30 mouse cellular contexts compared by ENCODE assay signal in genomic region chr2:69104511-69105145, GRCm38 (mm10). TPM values are rescaled to one million over a fixed set of nuclear protein-coding genes. Genes with fewer than 3 reads are reported as not detected.
DNase-seq lines count a peak whose midpoint lies in the region; ATAC-seq and TF ChIP-seq lines count a peak whose summit lies in the region.
"Had no signal": no experiment of that assay in that cellular context is flagged by ENCODE, and none has a peak within 500 bp of the region (broad histone marks: within the 10 kb centered on the region; RNA-seq: fewer than 3 reads in every experiment).

No protein-coding gene starts in this region.

- no peak for TF ChIP-seq CTCF in layer of hippocampus, adult 2 months (conservative IDR thresholded peaks at IDR 0.05)

- H3K4me3 ChIP-seq in heart, embryonic 10.5 days = no peak overlapping the region
- H3K4me3 ChIP-seq in layer of hippocampus, adult 2 months = no peak overlapping the region
- no peak overlapping the region for H3K4me3 ChIP-seq in forebrain, embryonic 15.5 days
- H3K4me3 ChIP-seq: embryonic facial prominence, embryonic 10.5 days; embryonic facial prominence, embryonic 15.5 days; forebrain, embryonic 13.5 days; gastrocnemius, adult 2 months; heart, adult 2 months; heart, embryonic 13.5 days; limb, embryonic 10.5 days; limb, embryonic 15.5 days; liver, embryonic 13.5 days; midbrain, embryonic 13.5 days; neural tube, embryonic 13.5 days had no signal

- no peak overlapping the region for H3K4me2 ChIP-seq in forebrain, embryonic 15.5 days (replicated peaks)
- H3K4me2 ChIP-seq: embryonic facial prominence, embryonic 15.5 days; forebrain, embryonic 13.5 days; heart, embryonic 13.5 days; limb, embryonic 15.5 days; liver, embryonic 13.5 days; midbrain, embryonic 13.5 days; neural tube, embryonic 13.5 days had no signal

- no peak for ATAC-seq in forebrain, embryonic 15.5 days (replicated peaks)
- ATAC-seq: activated CD4-positive, CD25-positive, alpha-beta regulatory T cell, adult 4 months; forebrain, embryonic 13.5 days; hindbrain, embryonic 16.5 days; lung, postnatal 0 days; midbrain, embryonic 13.5 days had no signal

- no peaks in the 10 kb centered on the region for H3K36me3 ChIP-seq in heart, embryonic 10.5 days
- H3K36me3 ChIP-seq in forebrain, embryonic 15.5 days = no peaks in the 10 kb centered on the region
- H3K36me3 ChIP-seq: embryonic facial prominence, embryonic 10.5 days; embryonic facial prominence, embryonic 15.5 days; limb, embryonic 10.5 days; limb, embryonic 15.5 days; liver, embryonic 13.5 days had no signal

- H3K9ac ChIP-seq in forebrain, embryonic 15.5 days (replicated peaks) = no peak overlapping the region
- H3K9ac ChIP-seq: embryonic facial prominence, embryonic 15.5 days; forebrain, embryonic 13.5 days; heart, embryonic 13.5 days; limb, embryonic 15.5 days; liver, embryonic 13.5 days; midbrain, embryonic 13.5 days; neural tube, embryonic 13.5 days had no signal

- no peaks in the 10 kb centered on the region for H3K27me3 ChIP-seq in heart, embryonic 10.5 days (ENCODE audit: insufficient read depth, poor library complexity, severe bottlenecking)
- no peaks in the 10 kb centered on the region for H3K27me3 ChIP-seq in forebrain, embryonic 15.5 days
- H3K27me3 ChIP-seq: embryonic facial prominence, embryonic 15.5 days; forebrain, embryonic 13.5 days; heart, embryonic 13.5 days; limb, embryonic 15.5 days; liver, embryonic 13.5 days; midbrain, embryonic 13.5 days; neural tube, embryonic 13.5 days had no signal

- intact Hi-C loops in heart, postnatal 10 days (cut with DNase I) = loop anchor here (5.0 to 10.0 kb wide), 2 partner anchors 323 to 740 kb away; no protein-coding TSS in a partner anchor

- DNase-seq in heart, embryonic 10.5 days (ENCODE audit: low spot score) = peak; percentile 36
- no peak for DNase-seq in heart, postnatal 10 days
- DNase-seq in layer of hippocampus, adult 2 months (ENCODE audit: low spot score in 2 of 2) = peak in 1 of 2 experiments; percentile 40
- DNase-seq in layer of hippocampus, adult 11-12 months (ENCODE audit: low spot score) = no peak
- peak; percentile 26 to 49 for DNase-seq in right cerebral cortex, postnatal 36 days (ENCODE audit: low spot score in 2 of 2)
- no peak for DNase-seq in right cerebral cortex, postnatal 4 days
- DNase-seq: adrenal gland, adult 2 months; cerebellum, adult 8-10 months; cerebellum, postnatal 25 days; gastrocnemius, adult 2 months; gastrocnemius, postnatal 36 days; heart, adult 2 months; heart, postnatal 14 days; kidney, adult 8-10 months; liver, embryonic 13.5 days; lung, adult 18-20 months had no signal

- WGBS in heart, embryonic 10.5 days = 67% methylated on average over 10 of the region's 10 CpGs
- WGBS in forebrain, embryonic 15.5 days = 46% methylated on average over 10 of the region's 10 CpGs

- H3K9me3 ChIP-seq in heart, embryonic 10.5 days = no peaks in the 10 kb centered on the region
- H3K9me3 ChIP-seq in forebrain, embryonic 15.5 days = no peaks in the 10 kb centered on the region
- H3K9me3 ChIP-seq: embryonic facial prominence, embryonic 10.5 days; embryonic facial prominence, embryonic 15.5 days; forebrain, embryonic 13.5 days; heart, embryonic 13.5 days; limb, embryonic 10.5 days; limb, embryonic 15.5 days; liver, embryonic 13.5 days; midbrain, embryonic 13.5 days; neural tube, embryonic 13.5 days had no signal

- H3K4me1 ChIP-seq in heart, embryonic 10.5 days = no peaks in the 10 kb centered on the region
- 0 out of 2 replicates have a peak, but pooled peaks cover 3% of the 10 kb centered on the region for H3K4me1 ChIP-seq in forebrain, embryonic 15.5 days
- H3K4me1 ChIP-seq: limb, embryonic 10.5 days; liver, embryonic 13.5 days had no signal

- H3K27ac ChIP-seq in heart, embryonic 10.5 days = no peak overlapping the region
- peak overlapping the region; percentile 8 for H3K27ac ChIP-seq in layer of hippocampus, adult 2 months
- H3K27ac ChIP-seq in forebrain, embryonic 15.5 days (replicated peaks) = no peak overlapping the region
- H3K27ac ChIP-seq: embryonic facial prominence, embryonic 10.5 days; embryonic facial prominence, embryonic 15.5 days; forebrain, embryonic 13.5 days; gastrocnemius, adult 2 months; heart, adult 2 months; heart, embryonic 13.5 days; limb, embryonic 10.5 days; limb, embryonic 15.5 days; liver, embryonic 13.5 days; macrophage; midbrain, embryonic 13.5 days; neural tube, embryonic 13.5 days had no signal

RNA-seq across cellular contexts. Expression of gene Nostrin, which starts 31.0 kb away (rescaled TPM):
- polyA plus RNA-seq in heart, embryonic 10.5 days (2016; fragmentation: Nextera tagmentation; extraction: Ambion mirVana) = 2.1 and 3.8 TPM in 2 replicates
- total RNA-seq in heart, postnatal 10 days (2021) = 10 to 100 TPM; 12.4 to 13.6 TPM
- total RNA-seq in layer of hippocampus, adult 2 months (2021) = 1 to 10 TPM; 4.2 to 4.8 TPM
- polyA plus RNA-seq in forebrain, embryonic 15.5 days (2015; fragmentation: Nextera tagmentation; extraction: Ambion mirVana) = 1.2 and 1.6 TPM in 2 replicates
- total RNA-seq: megakaryocyte-erythroid progenitor cell, adult 5-6 weeks had no signal

Comparison
In these comparisons a context has a peak if more than half of its experiments do, and no peak if none do; other contexts are left out.
1. DNase-seq: peak in heart, embryonic 10.5 days (single experiment) and right cerebral cortex, postnatal 36 days (2 of 2); none in heart, postnatal 10 days (0 of 2), layer of hippocampus, adult 11-12 months (single experiment) and right cerebral cortex, postnatal 4 days (single experiment).